Mouse (Mus musculus): Measurements from ENCODE around the gene Nop14. TPM values are rescaled to one million over a fixed set of nuclear protein-coding genes. Genes with fewer than 3 reads are reported as not detected.

Nop14 gene
- total RNA-seq (2021), result 10 to 100 TPM; 23.8 to 25.2 TPM

- DNase-seq, result peak; percentile 99
- intact Hi-C loops (cut with DNase I), result no loop called here
These were observed at the start of gene Nop14, which contains the start of gene Grk4 for GRCm38 (mm10) chr5:34659686-34660590. Gene Nop14 (minus strand): TSS chr5:34660148. Gene Grk4 (plus strand): TSS chr5:34660379.

- intact Hi-C loops (cut with DNase I), result no loop called here
- DNase-seq, result no peak
These were observed 48.5 kb upstream of the Nop14 start for GRCm38 (mm10) chr5:34708436-34708835.

GRCm38 (mm10) chr5:34695521-34695920 is 35.6 kb upstream of the Nop14 start:
- intact Hi-C loops (cut with DNase I), result no loop called here
- no peak for DNase-seq

GRCm38 (mm10) chr5:34692782-34693181 is 32.8 kb upstream of the Nop14 start:
- no peak for DNase-seq

GRCm38 (mm10) chr5:34689868-34690267 is 29.9 kb upstream of the Nop14 start:
- DNase-seq, result no peak
- intact Hi-C loops (cut with DNase I), result loop anchor here (10.0 kb wide), 1 partner anchor 355 kb away; the partner anchor contains the start of gene Hgfac

More at GRCm38 (mm10) chr5:34692782-34693181, 32.8 kb upstream of the Nop14 start:
- intact Hi-C loops (cut with DNase I), result no loop called here

- no peak for DNase-seq
- intact Hi-C loops (cut with DNase I), result no loop called here
These were observed 10.3 kb upstream of the Nop14 start for GRCm38 (mm10) chr5:34670280-34670679.

GRCm38 (mm10) chr5:34669493-34669892 is 9.5 kb upstream of the Nop14 start:
- intact Hi-C loops (cut with DNase I), result loop anchor here (5.0 kb wide), 1 partner anchor 83 kb away; no protein-coding TSS in a partner anchor

GRCm38 (mm10) chr5:34663231-34663630 is 3.3 kb upstream of the Nop14 start:
- intact Hi-C loops (cut with DNase I), result no loop called here

More at GRCm38 (mm10) chr5:34669493-34669892, 9.5 kb upstream of the Nop14 start:
- no peak for DNase-seq

GRCm38 (mm10) chr5:34661909-34662308 is 2.0 kb upstream of the Nop14 start:
- intact Hi-C loops (cut with DNase I), result no loop called here
- no peak for DNase-seq

More at GRCm38 (mm10) chr5:34663231-34663630, 3.3 kb upstream of the Nop14 start:
- no peak for DNase-seq

GRCm38 (mm10) chr5:34660591-34661130 is 713 bp upstream of the Nop14 start:
- DNase-seq, result no peak
- intact Hi-C loops (cut with DNase I), result no loop called here

GRCm38 (mm10) chr5:34657556-34657955 is 2.4 kb downstream of the Nop14 start:
- intact Hi-C loops (cut with DNase I), result no loop called here
- no peak for DNase-seq

- intact Hi-C loops (cut with DNase I), result no loop called here
These were observed 5.1 kb downstream of the Nop14 start for GRCm38 (mm10) chr5:34654881-34655280.

GRCm38 (mm10) chr5:34652961-34653360 is 7.0 kb downstream of the Nop14 start:
- intact Hi-C loops (cut with DNase I), result no loop called here
- DNase-seq, result no peak

More at GRCm38 (mm10) chr5:34654881-34655280, 5.1 kb downstream of the Nop14 start:
- no peak for DNase-seq

- DNase-seq, result peak; percentile 64
- intact Hi-C loops (cut with DNase I), result no loop called here
These were observed 12.4 kb downstream of the Nop14 start for GRCm38 (mm10) chr5:34647581-34647980.

GRCm38 (mm10) chr5:34642932-34643331 is 17.0 kb downstream of the Nop14 start:
- DNase-seq, result no peak
- intact Hi-C loops (cut with DNase I), result no loop called here

GRCm38 (mm10) chr5:34641991-34642390 is 18.0 kb downstream of the Nop14 start:
- intact Hi-C loops (cut with DNase I), result no loop called here

GRCm38 (mm10) chr5:34637591-34638156 is 22.3 kb downstream of the Nop14 start:
- intact Hi-C loops (cut with DNase I), result no loop called here
- no peak for DNase-seq

More at GRCm38 (mm10) chr5:34641991-34642390, 18.0 kb downstream of the Nop14 start:
- no peak for DNase-seq

GRCm38 (mm10) chr5:34636481-34637287 is 23.3 kb downstream of the Nop14 start, which contains the start of gene Mfsd10:
Gene Mfsd10 (minus strand): TSS chr5:34637212.
- peak; percentile 84 for DNase-seq
- intact Hi-C loops (cut with DNase I), result no loop called here

- intact Hi-C loops (cut with DNase I), result no loop called here
- DNase-seq, result no peak
These were observed 24.2 kb downstream of the Nop14 start for GRCm38 (mm10) chr5:34635665-34636192.

Measured in left cerebral cortex, postnatal 4 days (tissue).